ENCODE assay signal across 7 mouse cellular contexts in genomic region chr3:78358377-78358776, GRCm38 (mm10).
DNase-seq lines count a peak whose midpoint lies in the region.

No protein-coding gene starts in this region.

- intact Hi-C loops in left cerebral cortex, postnatal 4 days (cut with DNase I), result no loop called here

- DNase-seq in ovary, postnatal 14 days (ENCODE audit: low spot score), result peak; percentile 24
- DNase-seq in ovary, postnatal 10 days (ENCODE audit: low spot score), result no peak
- peak; percentile 19 for DNase-seq in cerebellum, adult 8-10 months
- DNase-seq in frontal cortex, postnatal 36 days (ENCODE audit: low spot score in 2 of 2), result peak; percentile 15 to 77
- peak; percentile 32 for DNase-seq in left cerebral cortex, postnatal 4 days
- no peak for DNase-seq in T-cell, adult 2 months (ENCODE audit: low spot score)
- DNase-seq in urinary bladder, postnatal 14 days (ENCODE audit: low spot score), result no peak

Comparison
In these comparisons a context has a peak if more than half of its experiments do, and no peak if none do; other contexts are left out.
1. DNase-seq: peak in ovary, postnatal 14 days (single experiment), cerebellum, adult 8-10 months (single experiment), frontal cortex, postnatal 36 days (2 of 2) and left cerebral cortex, postnatal 4 days (single experiment); none in ovary, postnatal 10 days (single experiment), T-cell, adult 2 months (single experiment) and urinary bladder, postnatal 14 days (single experiment).